Mouse (Mus musculus) limb, embryonic 15.5 days (tissue): Measurements from ENCODE around the gene Ak1. TPM values are rescaled to one million over a fixed set of nuclear protein-coding genes. Genes with fewer than 3 reads are reported as not detected.

Source experiments
- ATAC-seq: fragments of 200-750 bp; cut with Nextera tagmentation; 2 replicates; pipeline ENCODE4 v1.8.0; 2017; ENCODE audit warnings: low read depth, moderate TSS enrichment; ENCODE audit not compliant: insufficient number of reproducible peaks, low FRiP score, low TSS enrichment
- H3K27ac ChIP-seq: fragments of 300-500 bp; sonication (generic); 2 replicates; pipeline ENCODE4 v1.5.1; 2015; ENCODE audit warnings: moderate library complexity, mild to moderate bottlenecking, inconsistent platforms
- H3K27me3 ChIP-seq: fragments of 300-500 bp; sonication (generic); 2 replicates; pipeline ENCODE4 v1.6.1; 2015; ENCODE audit warnings: inconsistent platforms
- H3K36me3 ChIP-seq: fragments of 300-500 bp; sonication (generic); 2 replicates; pipeline ENCODE4 v1.6.1; 2015; ENCODE audit warnings: inconsistent platforms
- H3K4me1 ChIP-seq: fragments of 300-500 bp; sonication (generic); 2 replicates; pipeline ENCODE4 v1.6.1; 2015; ENCODE audit warnings: inconsistent platforms
- H3K4me2 ChIP-seq: fragments of 300-500 bp; sonication (generic); 2 replicates; pipeline ENCODE4 v1.6.1; 2015; ENCODE audit warnings: mild to moderate bottlenecking, inconsistent platforms
- H3K4me3 ChIP-seq: fragments of 300-500 bp; sonication (generic); 2 replicates; pipeline ENCODE4 v1.5.1; 2015; ENCODE audit warnings: mild to moderate bottlenecking, inconsistent platforms
- H3K9ac ChIP-seq: fragments of 300-500 bp; sonication (generic); 2 replicates; pipeline ENCODE4 v1.6.1; 2015; ENCODE audit warnings: inconsistent platforms
- H3K9me3 ChIP-seq: fragments of 300-500 bp; sonication (generic); 2 replicates; pipeline ENCODE4 v1.6.1; 2016; ENCODE audit warnings: inconsistent platforms
- WGBS: fragments of 180-500 bp; shearing (Covaris S2); methylation state at CpG from one replicate; pipeline ENCODE4 v1.1.7; 2015; 5-methylcytosine and 5-hydroxymethylcytosine counted together
- polyA plus RNA-seq: library from polyadenylated mRNA; unstranded; fragments of >200 nt; fragmentation: Nextera tagmentation; extraction: Ambion mirVana; gene quantifications from 2 replicates; pipeline ENCODE4 v1.2.1, GENCODE M21; 2015

Ak1 gene
- polyA plus RNA-seq, 1 experiment from 2014 or later = 46.9 TPM

DNA sequence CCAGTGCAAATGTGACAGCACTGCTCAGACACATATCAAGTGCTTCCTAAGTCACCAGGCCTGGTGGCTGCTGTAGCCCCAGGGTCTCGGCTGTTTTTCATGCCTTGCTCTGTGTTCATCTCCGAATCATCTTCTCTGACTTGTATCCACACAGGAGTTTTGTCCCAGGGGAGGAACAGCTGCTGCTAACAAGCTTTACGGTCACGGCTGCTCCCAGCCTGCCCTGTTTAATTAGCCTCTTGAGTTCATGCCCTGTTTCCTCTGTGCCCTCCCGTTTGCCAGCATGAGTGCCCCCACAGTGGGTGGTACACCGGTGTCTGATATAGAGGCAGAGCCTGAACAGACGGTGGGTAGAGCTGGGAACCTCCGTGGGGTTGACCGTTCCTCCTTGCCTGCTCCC is 3.5 kb upstream of the Ak1 start:
- 65% methylated on average over 9 of the region's 9 CpGs for WGBS
- Histone ChIP-seq H3K27me3 (no peaks in the 10 kb centered on the region), H3K4me1 (peaks cover 31% of the 10 kb centered on the region), H3K27ac (no peak overlapping the region), H3K9me3 (0 out of 2 replicates have a peak, but pooled peaks cover 3% of the 10 kb centered on the region), H3K9ac (no peak overlapping the region), H3K4me3 (no peak overlapping the region), H3K36me3 (peaks cover 43% of the 10 kb centered on the region), H3K4me2 (no peak overlapping the region)
- ATAC-seq = no peak

DNA sequence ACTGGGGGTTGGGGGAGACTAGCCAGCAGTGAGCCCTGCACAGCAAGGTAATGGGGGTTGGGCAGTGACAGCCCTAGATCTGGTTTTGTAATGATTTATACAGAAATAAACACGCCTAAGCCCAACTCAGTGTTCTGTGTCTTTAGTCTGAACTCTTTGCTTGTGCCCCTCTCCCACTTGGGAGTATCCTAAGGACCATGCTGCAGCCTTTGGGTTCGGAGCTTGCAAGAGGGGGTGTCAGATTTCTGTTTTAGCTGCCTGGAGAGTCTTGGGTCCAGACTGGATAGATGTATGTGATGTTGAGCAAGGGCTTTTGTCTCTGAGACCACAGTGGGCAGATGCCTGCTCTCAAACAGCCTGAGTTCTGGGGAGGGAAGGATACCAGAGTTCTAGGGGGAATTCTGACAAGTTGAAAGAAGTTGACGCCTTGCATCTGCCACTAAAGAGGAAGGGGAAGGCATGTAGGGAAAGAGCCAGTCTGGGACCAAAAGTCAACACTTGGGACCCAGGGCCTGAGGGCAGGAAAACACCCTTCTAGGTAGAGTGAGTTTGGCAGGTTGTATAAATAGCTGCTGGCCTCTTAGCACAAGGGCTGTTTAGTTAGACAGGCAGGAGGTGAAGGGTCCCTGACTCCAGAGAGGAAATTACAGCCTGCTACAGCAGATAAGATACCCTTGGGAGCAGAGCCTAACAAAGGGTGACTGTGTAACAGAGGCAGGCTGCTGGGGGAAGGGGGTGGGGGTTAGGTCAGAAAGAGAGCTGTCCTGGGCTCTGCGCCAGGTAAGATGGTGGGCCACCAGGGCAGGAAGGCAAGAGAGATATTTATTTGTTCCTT is 659 bp upstream of the Ak1 start:
- Histone ChIP-seq H3K4me2 (no peak overlapping the region), H3K9ac (no peak overlapping the region), H3K27me3 (no peaks in the 10 kb centered on the region), H3K9me3 (0 out of 2 replicates have a peak, but pooled peaks cover 3% of the 10 kb centered on the region), H3K4me1 (peaks cover 49% of the 10 kb centered on the region), H3K36me3 (peaks cover 28% of the 10 kb centered on the region), H3K27ac (peak overlapping the region; percentile 69), H3K4me3 (no peak overlapping the region)
- peak; percentile 22; the same call in 1 of the 2 replicates for ATAC-seq
- WGBS = 22% methylated on average over 4 of the region's 4 CpGs

DNA sequence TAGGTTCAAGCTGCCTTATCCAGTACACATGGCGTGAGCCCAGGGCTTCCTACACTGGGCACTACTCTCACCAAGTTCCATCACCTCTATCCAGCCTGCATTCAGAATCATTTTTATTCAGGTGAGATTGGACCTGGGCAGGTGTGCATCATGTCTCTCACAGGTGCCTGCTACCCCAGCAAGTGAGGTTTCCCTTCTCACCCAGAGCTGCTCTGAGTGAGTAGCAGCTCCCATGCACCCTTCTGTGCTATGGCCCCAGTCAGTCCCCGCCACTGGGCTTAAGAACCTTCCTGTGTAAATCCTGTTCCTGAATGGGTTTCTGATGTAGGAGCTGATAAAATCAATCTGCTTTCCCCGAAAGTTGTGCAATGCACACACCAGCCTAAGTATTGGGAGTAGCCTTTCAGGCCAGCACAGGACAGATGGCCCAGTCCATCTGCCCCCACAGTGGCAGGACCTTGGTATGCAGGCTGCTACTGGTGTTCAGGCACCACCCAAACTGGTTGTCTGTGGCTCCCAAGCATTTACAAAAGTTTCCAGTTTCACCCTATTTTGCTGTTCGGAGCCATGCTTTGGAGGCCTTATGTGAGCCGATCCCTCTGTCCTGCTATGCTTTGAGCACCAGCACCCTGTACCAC is 2.7 kb downstream of the Ak1 start:
- H3K27me3 ChIP-seq = no peaks in the 10 kb centered on the region
- H3K4me1 ChIP-seq = peaks cover 79% of the 10 kb centered on the region
- H3K9ac ChIP-seq = no peak overlapping the region
- ATAC-seq = no peak
- H3K9me3 ChIP-seq = no peaks in the 10 kb centered on the region
- 81% methylated on average over 5 of the region's 5 CpGs for WGBS
- H3K4me2 ChIP-seq = no peak overlapping the region
- no peaks in the 10 kb centered on the region for H3K36me3 ChIP-seq
- peak overlapping the region; percentile 73; the same call in 1 of the 2 replicates for H3K27ac ChIP-seq
- H3K4me3 ChIP-seq = no peak overlapping the region

DNA sequence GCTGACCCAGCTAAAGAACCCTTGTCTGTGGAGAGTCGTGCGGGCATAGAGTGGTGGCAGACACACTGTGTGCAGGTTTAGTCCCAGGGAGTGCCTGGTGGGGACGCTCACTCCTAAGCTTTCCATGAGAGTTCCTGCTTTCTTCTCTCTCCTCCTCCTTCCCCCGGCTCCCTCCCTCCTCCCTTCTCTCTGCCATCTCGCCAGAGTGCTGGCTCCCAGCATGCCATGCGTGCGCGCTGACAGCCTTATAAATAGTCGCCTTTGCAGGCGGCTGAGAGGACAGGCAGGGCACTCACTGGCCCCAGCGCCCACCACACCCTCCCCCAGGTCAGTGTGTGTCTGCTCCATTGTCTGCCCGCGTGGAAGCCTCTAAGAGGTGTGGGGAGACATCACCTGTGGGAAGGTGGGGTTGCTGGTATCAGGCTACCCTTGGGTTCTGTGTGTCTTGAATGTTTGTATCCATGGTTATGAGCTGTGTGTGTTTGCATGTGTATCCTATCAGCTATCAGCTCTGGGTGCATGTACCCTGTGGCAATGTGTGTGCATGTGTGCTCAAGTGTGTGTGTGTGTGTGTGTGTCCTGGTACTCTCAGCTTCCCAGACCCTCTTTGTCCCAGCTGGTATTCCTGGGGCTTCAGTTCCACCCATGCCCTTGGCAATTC is 3.8 kb downstream of the Ak1 start:
- H3K27me3 ChIP-seq = no peaks in the 10 kb centered on the region
- peak overlapping the region; percentile 26 for H3K4me3 ChIP-seq
- H3K9ac ChIP-seq = peak overlapping the region; percentile 4; the same call in 1 of the 2 replicates
- H3K27ac ChIP-seq = peak overlapping the region; percentile 73
- ATAC-seq = peak; percentile 21; the same call in 1 of the 2 replicates
- no peaks in the 10 kb centered on the region for H3K36me3 ChIP-seq
- H3K4me1 ChIP-seq = peaks cover 72% of the 10 kb centered on the region
- peak overlapping the region; percentile 55 for H3K4me2 ChIP-seq
- no peaks in the 10 kb centered on the region for H3K9me3 ChIP-seq
- WGBS = 6% methylated on average over 13 of the region's 13 CpGs

DNA sequence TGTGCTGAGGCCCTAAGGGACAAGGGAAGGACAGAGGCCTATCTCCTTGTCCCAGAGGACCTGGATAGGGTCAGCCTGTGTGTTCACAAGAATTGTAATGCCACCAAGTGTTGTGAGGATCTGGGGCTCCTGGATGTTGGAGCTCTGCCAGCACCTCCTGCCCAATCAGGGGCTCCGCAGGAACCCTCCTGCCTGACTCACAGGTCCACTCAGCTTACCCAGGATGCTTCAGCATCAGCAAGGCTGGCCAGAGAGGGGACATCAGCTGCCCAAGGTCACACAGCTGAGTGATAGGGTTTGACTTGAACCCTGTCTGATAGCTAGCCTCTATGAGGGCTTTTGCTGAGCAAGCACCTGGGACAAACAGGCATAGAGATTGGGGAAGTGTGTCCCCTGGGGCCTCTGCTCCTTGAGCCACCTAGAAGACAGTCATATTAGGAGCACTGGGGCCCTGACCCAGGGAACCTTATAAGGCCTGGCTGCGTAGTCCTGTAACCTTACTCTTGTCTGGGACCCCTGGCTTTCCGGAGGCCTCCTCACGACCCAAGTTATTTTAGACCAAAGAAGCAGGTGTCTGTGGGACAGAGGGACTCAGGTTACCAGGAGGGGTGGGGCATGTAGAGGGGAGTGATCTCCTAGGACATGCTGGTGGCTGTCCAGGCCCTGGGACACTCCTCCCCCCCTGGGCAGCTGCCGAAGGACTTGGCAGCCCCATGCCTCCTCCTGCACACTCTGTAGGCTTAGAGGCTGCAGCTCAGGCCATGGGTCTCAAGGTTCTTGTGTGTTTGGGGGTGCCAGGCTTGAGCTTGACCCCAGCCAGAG is 4.5 kb downstream of the Ak1 start:
- Histone ChIP-seq H3K27me3 (no peaks in the 10 kb centered on the region), H3K4me1 (peaks cover 64% of the 10 kb centered on the region), H3K36me3 (no peaks in the 10 kb centered on the region), H3K4me2 (peak overlapping the region; percentile 55; the same call in 1 of the 2 replicates), H3K9ac (peak overlapping the region; percentile 4; the same call in 1 of the 2 replicates), H3K4me3 (peak overlapping the region; percentile 26; the same call in 1 of the 2 replicates), H3K9me3 (no peaks in the 10 kb centered on the region), H3K27ac (peak overlapping the region; percentile 73)
- 26% methylated on average over 5 of the region's 5 CpGs for WGBS
- peak; percentile 32; the same call in 1 of the 2 replicates for ATAC-seq

DNA sequence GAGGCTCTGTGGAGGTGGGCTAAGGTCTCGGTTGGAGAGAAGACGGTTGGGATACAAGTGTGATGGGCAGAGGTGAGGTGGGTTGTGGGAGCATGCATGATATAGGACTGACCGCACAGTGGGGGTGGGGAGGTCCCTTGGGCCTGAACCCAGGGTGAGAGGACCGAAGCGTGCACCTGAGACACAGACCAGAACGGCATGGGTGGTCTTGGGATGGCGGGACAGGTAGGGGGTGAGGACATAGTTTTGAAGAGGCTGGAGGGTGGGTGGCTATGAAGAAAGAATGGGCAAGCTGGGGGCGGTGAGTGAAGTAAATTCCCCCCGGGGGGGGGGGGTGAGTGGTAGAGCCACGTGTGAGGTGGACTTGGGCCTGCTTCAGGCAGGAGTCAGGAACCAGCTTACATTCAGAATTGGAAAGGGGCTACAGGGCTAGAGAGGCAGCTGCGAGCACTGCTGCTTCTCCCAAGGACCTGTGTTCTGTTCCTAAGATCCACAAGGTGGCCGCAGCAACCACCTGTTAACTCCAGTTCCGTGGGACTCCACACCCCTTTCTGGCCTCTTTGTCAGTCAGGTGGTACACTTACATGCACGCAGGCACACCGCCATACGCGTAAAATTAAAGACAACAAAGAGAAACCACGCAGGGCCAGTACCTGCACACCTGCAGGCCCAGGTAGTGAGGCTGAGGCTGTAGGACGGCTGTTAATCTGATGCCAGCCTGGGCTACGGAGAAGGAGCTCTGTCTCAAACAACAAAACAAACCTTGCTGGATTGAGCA is 5.9 kb downstream of the Ak1 start:
- Histone ChIP-seq H3K36me3 (no peaks in the 10 kb centered on the region), H3K27me3 (no peaks in the 10 kb centered on the region), H3K9ac (no peak overlapping the region), H3K4me2 (no peak overlapping the region), H3K27ac (peak overlapping the region; percentile 71; the same call in 1 of the 2 replicates), H3K4me1 (peaks cover 58% of the 10 kb centered on the region), H3K9me3 (no peaks in the 10 kb centered on the region), H3K4me3 (no peak overlapping the region)
- 53% methylated on average over 20 of the region's 20 CpGs for WGBS
- ATAC-seq = no peak

DNA sequence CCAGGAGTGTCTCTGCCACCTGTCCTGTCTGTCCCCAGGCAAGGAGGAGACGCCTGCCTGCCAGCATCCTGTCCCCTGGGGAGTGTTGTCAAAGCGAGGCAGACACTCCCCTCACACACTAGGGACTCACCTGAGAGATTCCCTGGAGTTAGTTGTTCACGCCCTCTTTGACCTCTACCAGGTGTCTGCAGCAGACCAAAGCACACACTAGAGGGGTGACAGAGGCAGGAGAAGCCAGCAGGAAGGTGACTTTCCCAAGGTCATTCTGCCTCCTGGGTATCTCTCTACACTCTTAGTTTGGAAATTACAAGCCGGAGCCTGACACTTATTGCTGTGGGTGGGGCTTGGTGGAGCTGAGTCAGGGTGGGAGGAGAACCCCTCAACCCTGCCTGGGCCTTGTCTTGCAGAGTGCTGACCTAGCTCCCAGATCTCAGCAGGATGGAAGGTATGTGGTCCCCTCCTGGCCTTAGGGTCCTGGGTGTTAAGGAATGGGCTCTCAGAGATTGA is 6.5 kb downstream of the Ak1 start:
- Histone ChIP-seq H3K9ac (no peak overlapping the region), H3K4me1 (peaks cover 58% of the 10 kb centered on the region), H3K4me2 (0 out of 2 replicates have a peak overlapping the region, but pooled peaks have one; percentile 10), H3K9me3 (no peaks in the 10 kb centered on the region), H3K4me3 (no peak overlapping the region), H3K36me3 (no peaks in the 10 kb centered on the region), H3K27me3 (no peaks in the 10 kb centered on the region), H3K27ac (peak overlapping the region; percentile 71)
- 48% methylated on average over 4 of the region's 4 CpGs for WGBS
- no peak for ATAC-seq

DNA sequence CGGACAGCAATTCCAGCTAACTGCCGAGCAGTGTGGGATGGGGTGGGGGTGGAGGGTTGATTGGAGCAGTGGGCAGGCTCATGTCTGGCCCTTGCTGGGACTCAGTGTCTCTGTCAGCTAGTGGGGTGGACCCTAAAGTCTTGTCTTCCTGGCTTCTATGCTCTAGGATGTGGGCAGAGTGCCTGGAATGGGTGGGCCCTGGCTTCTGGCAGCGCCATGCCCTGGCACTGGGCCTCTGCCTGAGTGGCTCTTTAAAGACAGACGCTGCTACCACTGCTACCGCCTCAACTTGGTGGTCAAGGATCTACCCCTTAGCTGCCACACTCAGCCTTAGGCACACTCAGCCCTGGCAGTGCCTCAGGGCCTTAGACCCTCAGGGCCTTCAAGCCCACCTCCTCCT is 7.2 kb downstream of the Ak1 start:
- Histone ChIP-seq H3K4me1 (peaks cover 62% of the 10 kb centered on the region), H3K9me3 (no peaks in the 10 kb centered on the region), H3K4me2 (0 out of 2 replicates have a peak overlapping the region, but pooled peaks have one; percentile 10), H3K27me3 (no peaks in the 10 kb centered on the region), H3K27ac (peak overlapping the region; percentile 71), H3K9ac (no peak overlapping the region), H3K36me3 (no peaks in the 10 kb centered on the region), H3K4me3 (no peak overlapping the region)
- WGBS = 29% methylated on average over 5 of the region's 5 CpGs
- ATAC-seq = peak; percentile 20; the same call in 1 of the 2 replicates

DNA sequence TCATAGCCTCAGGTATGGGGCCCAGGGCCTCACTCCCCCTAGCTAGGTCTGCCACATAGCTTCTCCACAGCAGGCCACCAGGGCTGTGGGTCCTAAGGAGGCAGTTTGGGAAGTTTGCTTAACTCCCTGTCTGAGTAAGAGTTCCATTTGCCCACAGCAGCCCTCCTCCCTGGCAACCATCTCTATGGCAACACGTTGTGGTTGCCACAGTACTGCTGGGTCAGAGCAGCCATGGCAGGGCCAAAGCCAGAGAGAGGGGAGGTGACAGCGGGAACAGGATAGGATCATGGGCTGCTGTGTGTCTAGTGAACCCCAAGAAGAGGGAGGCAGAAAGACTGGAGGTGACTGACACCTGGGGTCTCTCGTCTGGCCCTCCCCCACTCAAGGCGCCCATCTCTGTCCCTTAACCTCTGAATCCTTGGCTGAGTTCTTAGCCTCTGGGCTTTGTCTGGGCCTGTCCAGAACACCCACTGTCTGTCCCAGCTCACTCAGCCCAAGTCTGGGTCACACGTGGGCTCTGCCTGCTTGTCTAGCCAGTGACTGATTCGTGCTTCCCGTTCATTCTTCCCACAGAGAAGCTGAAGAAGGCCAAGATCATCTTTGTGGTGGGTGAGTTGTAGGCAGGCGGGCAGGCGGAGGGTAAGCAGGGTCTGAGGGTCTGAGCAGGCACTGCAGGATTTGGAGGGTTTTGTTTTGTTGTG is 7.9 kb downstream of the Ak1 start:
- Histone ChIP-seq H3K4me2 (no peak overlapping the region), H3K4me1 (peaks cover 63% of the 10 kb centered on the region), H3K9me3 (no peaks in the 10 kb centered on the region), H3K9ac (no peak overlapping the region), H3K27me3 (no peaks in the 10 kb centered on the region), H3K4me3 (no peak overlapping the region), H3K27ac (peak overlapping the region; percentile 71), H3K36me3 (no peaks in the 10 kb centered on the region)
- no peak for ATAC-seq
- WGBS = 46% methylated on average over 9 of the region's 9 CpGs

DNA sequence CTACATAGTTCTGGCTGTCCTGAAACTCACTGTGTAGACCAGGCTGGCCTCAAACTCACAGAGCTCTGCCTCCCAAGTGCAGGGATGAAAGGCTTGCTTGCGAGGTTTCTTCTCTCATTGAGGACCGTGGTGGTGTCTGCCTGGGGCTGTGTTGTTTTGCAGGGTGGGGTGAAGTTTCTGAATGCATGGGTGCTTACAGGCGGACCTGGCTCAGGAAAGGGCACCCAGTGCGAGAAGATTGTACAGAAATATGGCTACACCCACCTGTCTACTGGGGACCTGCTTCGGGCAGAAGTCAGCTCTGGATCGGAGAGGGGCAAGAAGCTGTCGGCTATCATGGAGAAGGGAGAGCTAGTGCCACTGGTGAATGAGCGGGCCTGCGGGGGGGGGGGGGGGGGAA is 8.5 kb downstream of the Ak1 start:
- no peak overlapping the region for H3K4me2 ChIP-seq
- no peak overlapping the region for H3K9ac ChIP-seq
- no peak overlapping the region; the same call in 1 of the 2 replicates for H3K27ac ChIP-seq
- no peaks in the 10 kb centered on the region for H3K27me3 ChIP-seq
- no peak overlapping the region for H3K4me3 ChIP-seq
- no peaks in the 10 kb centered on the region for H3K9me3 ChIP-seq
- ATAC-seq = no peak
- WGBS = 71% methylated on average over 7 of the region's 9 CpGs
- H3K4me1 ChIP-seq = peaks cover 57% of the 10 kb centered on the region
- no peaks in the 10 kb centered on the region for H3K36me3 ChIP-seq
